Mouse (Mus musculus) stomach, postnatal 0 days (tissue): ENCODE results near the gene Ctsd. TPM values are rescaled to one million over a fixed set of nuclear protein-coding genes. Genes with fewer than 3 reads are reported as not detected.
"Not testable (repeated sequence)": the region's sequence is repeated elsewhere in the genome, so short reads cannot be mapped to it uniquely, and the experiment has no call there.

ENCODE experiments used
- ATAC-seq: fragments of 200-750 bp; cut with Nextera tagmentation; 2 replicates; pipeline ENCODE4 v1.8.0; 2017; ENCODE audit not compliant: low FRiP score, low TSS enrichment
- DNase-seq: peaks from one replicate; pipeline ENCODE4 v3.0.0-alpha.2; 2016; ENCODE audit warnings: low spot score
- H3K27ac ChIP-seq: fragments of 300-500 bp; sonication (generic); replicated peaks from 2 replicates; pipeline ENCODE4 v1.5.1; 2014; ENCODE audit warnings: mild to moderate bottlenecking, control low read depth
- H3K27me3 ChIP-seq: fragments of 300-500 bp; sonication (generic); 2 replicates; pipeline ENCODE4 v1.6.1; 2014; ENCODE audit warnings: low read length; ENCODE audit not compliant: control insufficient read depth, insufficient read depth
- H3K36me3 ChIP-seq: fragments of 300-500 bp; sonication (generic); 2 replicates; pipeline ENCODE4 v1.6.1; 2014; ENCODE audit warnings: low read length, mixed read lengths; ENCODE audit not compliant: control insufficient read depth, insufficient read depth
- H3K4me1 ChIP-seq: fragments of 300-500 bp; sonication (generic); replicated peaks from 2 replicates; pipeline ENCODE4 v1.6.1; 2014; ENCODE audit warnings: antibody characterized with exemption; ENCODE audit not compliant: control insufficient read depth, insufficient read depth
- H3K4me2 ChIP-seq: fragments of 300-500 bp; sonication (generic); replicated peaks from 2 replicates; pipeline ENCODE4 v1.6.1; 2014; ENCODE audit warnings: low read depth, mild to moderate bottlenecking, control low read depth, moderate library complexity
- H3K4me3 ChIP-seq: fragments of 300-500 bp; sonication (generic); 2 replicates; pipeline ENCODE4 v1.5.1; 2014; ENCODE audit warnings: low read depth, low read length, control low read depth
- H3K9ac ChIP-seq: fragments of 300-500 bp; sonication (generic); 2 replicates; pipeline ENCODE4 v1.6.1; 2014; ENCODE audit warnings: mild to moderate bottlenecking, low read length, control low read depth, mixed read lengths
- H3K9me3 ChIP-seq: fragments of 300-500 bp; sonication (generic); 2 replicates; pipeline ENCODE4 v1.6.1; 2016; ENCODE audit warnings: low read length; ENCODE audit not compliant: control insufficient read depth
- CTCF ChIP-seq: IDR thresholded peaks from 2 replicates; pipeline ENCODE4 v1.5.1; 2016; ENCODE audit warnings: antibody characterized with exemption, low read depth, mild to moderate bottlenecking, moderate library complexity
- EP300 ChIP-seq: optimal IDR thresholded peaks from 2 replicates; pipeline ENCODE3; 2016; ENCODE audit warnings: antibody characterized with exemption
- WGBS: fragments of 180-500 bp; shearing (Covaris S2); extraction: QIAGEN DNeasy Blood & Tissue Kit; methylation state at CpG from one replicate; pipeline ENCODE4 v1.1.7; 2014; 5-methylcytosine and 5-hydroxymethylcytosine counted together
- polyA plus RNA-seq: library from polyadenylated mRNA; unstranded; fragments of >200 nt; fragmentation: Nextera tagmentation; extraction: Ambion mirVana; gene quantifications from 2 replicates; pipeline ENCODE4 v1.2.1, GENCODE M21; 2015

Gene Ctsd
- polyA plus RNA-seq, 1 experiment from 2014 or later: 798 TPM

DNA sequence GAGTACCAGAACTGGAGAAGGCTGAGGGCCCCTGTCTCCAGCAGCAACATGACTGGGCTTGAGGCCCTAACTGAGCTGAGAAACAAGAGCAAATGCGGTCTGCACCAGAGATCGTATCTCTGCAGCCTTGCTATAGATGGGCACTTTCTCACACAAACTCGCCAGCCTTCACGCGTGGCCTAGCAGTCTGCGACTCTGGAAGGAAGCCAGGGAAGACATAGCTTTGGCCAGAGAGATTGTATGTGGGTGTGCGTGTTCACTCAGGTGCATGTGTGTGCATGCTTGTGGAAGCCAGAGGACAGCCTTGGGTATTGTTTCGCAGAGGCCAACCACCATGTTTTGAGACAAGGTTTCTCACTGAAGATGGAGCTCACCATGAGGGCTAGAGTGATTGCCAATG, 20.8 kb upstream of the Ctsd start:
- 91% methylated on average over 8 of the region's 8 CpGs for WGBS
- no peak overlapping the region for H3K27ac ChIP-seq

DNA sequence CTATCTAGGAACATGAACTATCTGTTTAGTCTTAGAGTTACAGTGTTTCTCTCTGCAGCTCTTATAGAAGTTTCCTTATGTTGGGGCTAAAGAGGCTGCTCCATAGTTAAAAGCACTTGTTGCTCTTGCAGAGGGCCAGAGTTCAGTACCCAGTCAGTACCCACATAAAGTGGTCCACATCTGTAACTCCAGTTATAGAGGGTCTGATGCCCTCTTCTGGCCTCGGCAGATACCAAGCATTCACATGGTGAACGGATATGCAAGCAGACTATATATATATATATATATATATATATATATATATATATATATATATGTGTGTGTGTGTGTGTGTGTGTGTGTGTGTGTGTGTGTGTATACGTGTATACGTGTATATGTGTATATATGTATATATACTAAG, 20.1 kb upstream of the Ctsd start:
- no peak for DNase-seq
- Histone ChIP-seq H3K9me3 (no peaks in the 10 kb centered on the region), H3K9ac (no peak overlapping the region), H3K4me3 (no peak overlapping the region), H3K4me2 (no peak overlapping the region), H3K27ac (no peak overlapping the region), H3K27me3 (no peaks in the 10 kb centered on the region), H3K36me3 (no peaks in the 10 kb centered on the region), H3K4me1 (no peaks in the 10 kb centered on the region)
- WGBS: 66% methylated on average over 4 of the region's 4 CpGs
- ATAC-seq: no peak
- TF ChIP-seq EP300: no peak
- TF ChIP-seq CTCF: 0 out of 2 replicates have a peak, but pooled peaks have one; percentile 23

More for the DNA sequence above, 20.8 kb upstream of the Ctsd start:
- no peak for ATAC-seq
- Histone ChIP-seq H3K9ac (no peak overlapping the region), H3K27me3 (no peaks in the 10 kb centered on the region), H3K4me3 (no peak overlapping the region), H3K36me3 (no peaks in the 10 kb centered on the region), H3K4me2 (no peak overlapping the region), H3K9me3 (no peaks in the 10 kb centered on the region), H3K4me1 (no peaks in the 10 kb centered on the region)
- DNase-seq: no peak
- TF ChIP-seq EP300 (no peak), CTCF (no peak)

GRCm38 (mm10) chr7:142405134-142405533, 17.3 kb upstream of the Ctsd start:
- not testable (repeated sequence) for H3K27ac ChIP-seq, H3K27me3 ChIP-seq, DNase-seq, H3K4me3 ChIP-seq, H3K4me1 ChIP-seq, H3K9me3 ChIP-seq, H3K36me3 ChIP-seq, H3K4me2 ChIP-seq, H3K9ac ChIP-seq, ATAC-seq
- 95% methylated on average over 5 of the region's 5 CpGs for WGBS

DNA sequence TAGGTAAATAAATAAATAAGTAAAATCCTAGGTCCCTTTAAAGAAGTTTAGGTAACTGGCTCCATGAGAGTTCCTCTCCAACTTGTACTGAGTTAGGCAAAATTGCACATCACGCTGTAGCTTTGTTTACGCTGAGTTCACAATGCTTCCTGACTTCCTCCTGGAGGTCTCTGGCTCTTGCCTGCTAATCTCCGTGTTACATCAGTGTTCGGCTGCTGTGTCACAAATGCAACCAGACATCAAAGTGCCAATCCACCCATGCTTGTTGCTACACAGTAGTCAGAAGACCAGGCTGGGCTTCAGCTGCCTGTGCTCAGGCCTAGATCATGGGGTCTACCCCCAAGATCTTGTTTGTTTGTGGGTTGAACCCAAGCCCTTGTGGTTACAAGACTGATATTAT, 15.8 kb upstream of the Ctsd start:
- TF ChIP-seq CTCF: no peak
- no peak for TF ChIP-seq EP300
- no peak overlapping the region for H3K4me3 ChIP-seq
- WGBS: 51% methylated on average over 4 of the region's 4 CpGs
- DNase-seq (no peak), ATAC-seq (no peak; the same call in 1 of the 2 replicates)
- no peaks in the 10 kb centered on the region for H3K36me3 ChIP-seq
- no peak overlapping the region for H3K9ac ChIP-seq
- H3K4me1 ChIP-seq: no peaks in the 10 kb centered on the region
- H3K27ac ChIP-seq: no peak overlapping the region
- no peak overlapping the region for H3K4me2 ChIP-seq
- no peaks in the 10 kb centered on the region for H3K27me3 ChIP-seq
- no peaks in the 10 kb centered on the region for H3K9me3 ChIP-seq

- Histone ChIP-seq H3K9me3 (no peaks in the 10 kb centered on the region), H3K9ac (no peak overlapping the region), H3K4me3 (no peak overlapping the region), H3K36me3 (no peaks in the 10 kb centered on the region), H3K27me3 (no peaks in the 10 kb centered on the region), H3K4me2 (no peak overlapping the region), H3K27ac (no peak overlapping the region), H3K4me1 (no peaks in the 10 kb centered on the region)
- TF ChIP-seq EP300 (no peak), CTCF (no peak)
- 46% methylated on average over 7 of the region's 7 CpGs for WGBS
- ATAC-seq: no peak
- no peak for DNase-seq
Observed at GRCm38 (mm10) chr7:142400750-142401142, 12.9 kb upstream of the Ctsd start.

- no peaks in the 10 kb centered on the region for H3K4me1 ChIP-seq
- no peak overlapping the region for H3K4me2 ChIP-seq
- H3K27me3 ChIP-seq: no peaks in the 10 kb centered on the region
- H3K36me3 ChIP-seq: no peaks in the 10 kb centered on the region
- H3K9me3 ChIP-seq: no peaks in the 10 kb centered on the region
- ATAC-seq (no peak), DNase-seq (no peak)
- WGBS: 77% methylated on average over 7 of the region's 7 CpGs
- H3K9ac ChIP-seq: no peak overlapping the region
- H3K27ac ChIP-seq: no peak overlapping the region
- TF ChIP-seq CTCF: no peak
- no peak for TF ChIP-seq EP300
- H3K4me3 ChIP-seq: no peak overlapping the region
Observed at GRCm38 (mm10) chr7:142400112-142400749, 12.4 kb upstream of the Ctsd start.
